1 mouse cellular context compared by ENCODE assay signal in the genomic region with DNA sequence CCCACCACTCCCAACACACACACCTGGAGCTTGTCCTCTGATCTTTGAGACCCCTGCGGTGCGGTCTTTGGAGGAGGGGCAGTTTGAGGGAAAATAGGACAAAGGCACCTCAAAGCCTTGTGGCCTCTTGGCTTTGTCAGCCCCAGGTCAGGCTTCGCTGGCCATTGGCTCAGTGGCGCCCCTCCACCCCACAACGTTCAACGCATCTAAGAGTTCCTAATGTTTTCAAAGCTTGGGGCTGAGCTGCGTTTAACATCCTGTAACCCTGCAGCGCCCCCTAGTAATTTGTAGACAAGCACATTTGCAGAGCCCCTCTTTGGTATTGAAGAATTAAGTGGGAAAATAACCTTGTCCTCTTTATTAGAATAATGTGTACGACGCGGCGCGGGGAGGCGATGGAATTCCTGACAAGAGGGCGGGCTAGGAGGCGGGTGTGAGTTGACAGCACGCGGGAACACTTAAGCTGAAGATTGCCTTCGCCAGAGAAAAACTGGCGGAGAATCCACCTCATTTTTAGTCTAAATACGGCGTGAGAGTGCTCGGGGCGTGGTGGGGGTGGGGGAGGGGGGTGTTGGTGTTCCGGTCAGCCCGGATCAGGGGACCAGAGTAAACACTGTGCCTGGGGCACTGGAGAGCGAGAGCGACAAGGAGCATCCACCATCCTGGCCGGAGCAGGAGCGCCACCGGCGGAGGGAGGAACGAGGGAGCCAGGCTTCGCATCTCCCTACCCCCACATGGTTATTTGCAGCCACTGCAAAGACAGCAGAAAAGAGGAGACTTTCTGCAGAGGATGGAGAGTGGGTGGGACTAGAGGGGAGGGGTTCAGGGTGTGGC.
TF ChIP-seq lines count a peak whose summit lies in the region.

No protein-coding gene starts in this region.

TF ChIP-seq in CH12.LX, 34 proteins besides CTCF, POLR2A, EP300 and RAD21 (continued from another document):
- peak; percentile 33 for TF ChIP-seq SMC3 (IDR thresholded peaks at IDR 0.05; ENCODE audit: low read depth, low read length)
- no peak for TF ChIP-seq TCF12 (IDR thresholded peaks at IDR 0.05; ENCODE audit: low read depth, low read length)
- TF ChIP-seq NELFE (IDR thresholded peaks at IDR 0.05; ENCODE audit: low read depth, low read length): peak; percentile 43; the same call in 1 of the 2 replicates
- no peak for TF ChIP-seq BHLHE40 (IDR thresholded peaks at IDR 0.05; ENCODE audit: low read depth, low read length)
- TF ChIP-seq ZC3H11A (IDR thresholded peaks at IDR 0.05; ENCODE audit: low read depth, low read length): no peak
- no peak for TF ChIP-seq IRF4 (IDR thresholded peaks at IDR 0.05; ENCODE audit: low read depth, low read length)
- no peak for TF ChIP-seq MAFK (IDR thresholded peaks at IDR 0.05; ENCODE audit: insufficient replicate concordance, low read length)
- TF ChIP-seq NRF1 (IDR thresholded peaks at IDR 0.05; ENCODE audit: low read depth, low read length): no peak
- TF ChIP-seq ZMIZ1 (IDR thresholded peaks at IDR 0.05; ENCODE audit: low read depth, low read length): no peak
- no peak for TF ChIP-seq RCOR1 (conservative IDR thresholded peaks at IDR 0.05; ENCODE audit: low read depth, low read length)
- TF ChIP-seq CHD1 (IDR thresholded peaks at IDR 0.05; ENCODE audit: low read depth, low read length): no peak
- TF ChIP-seq MYC (IDR thresholded peaks at IDR 0.05; ENCODE audit: low read depth, low read length): 0 out of 2 replicates have a peak, but pooled peaks have one; percentile 36
- no peak for TF ChIP-seq MXI1 (IDR thresholded peaks at IDR 0.05; ENCODE audit: low read depth, low read length)
- TF ChIP-seq UBTF (IDR thresholded peaks at IDR 0.05; ENCODE audit: low read depth, low read length): no peak
- no peak for TF ChIP-seq GABPA (IDR thresholded peaks at IDR 0.05; ENCODE audit: insufficient replicate concordance, low read depth, low read length)
- TF ChIP-seq USF2 (conservative IDR thresholded peaks at IDR 0.05; ENCODE audit: low read depth, low read length): no peak
